Mouse (Mus musculus) neural tube, embryonic 13.5 days (tissue): Measurements from ENCODE around the gene Trp63. TPM values are rescaled to one million over a fixed set of nuclear protein-coding genes. Genes with fewer than 3 reads are reported as not detected.

Source experiments
- ATAC-seq: fragments of 200-750 bp; cut with Nextera tagmentation; 2 replicates; pipeline ENCODE4 v1.8.0; 2017; ENCODE audit warnings: low read depth, mild to moderate bottlenecking, moderate TSS enrichment, moderate library complexity
- H3K27ac ChIP-seq: fragments of 300-500 bp; sonication (generic); replicated peaks from 2 replicates; pipeline ENCODE4 v1.5.1; 2015; ENCODE audit warnings: moderate library complexity, mild to moderate bottlenecking, inconsistent platforms
- H3K27me3 ChIP-seq: fragments of 300-500 bp; sonication (generic); 2 replicates; pipeline ENCODE4 v1.6.1; 2015; ENCODE audit warnings: mild to moderate bottlenecking, inconsistent platforms
- H3K36me3 ChIP-seq: fragments of 300-500 bp; sonication (generic); 2 replicates; pipeline ENCODE4 v1.6.1; 2015; ENCODE audit warnings: mild to moderate bottlenecking, inconsistent platforms
- H3K4me1 ChIP-seq: fragments of 300-500 bp; sonication (generic); replicated peaks from 2 replicates; pipeline ENCODE4 v1.6.1; 2015; ENCODE audit warnings: inconsistent platforms
- H3K4me2 ChIP-seq: fragments of 300-500 bp; sonication (generic); 2 replicates; pipeline ENCODE4 v1.6.1; 2015; ENCODE audit warnings: inconsistent platforms, mild to moderate bottlenecking, moderate library complexity
- H3K4me3 ChIP-seq: fragments of 300-500 bp; sonication (generic); 2 replicates; pipeline ENCODE4 v1.5.1; 2015; ENCODE audit warnings: mild to moderate bottlenecking, inconsistent platforms
- H3K9ac ChIP-seq: fragments of 300-500 bp; sonication (generic); 2 replicates; pipeline ENCODE4 v1.6.1; 2015; ENCODE audit warnings: moderate library complexity, mild to moderate bottlenecking, inconsistent platforms
- H3K9me3 ChIP-seq: fragments of 300-500 bp; sonication (generic); 2 replicates; pipeline ENCODE4 v1.6.1; 2016; ENCODE audit warnings: inconsistent platforms
- WGBS: fragments of 180-500 bp; shearing (Covaris S2); methylation state at CpG from one replicate; pipeline ENCODE4 v1.1.7; 2015; 5-methylcytosine and 5-hydroxymethylcytosine counted together
- polyA plus RNA-seq: library from polyadenylated mRNA; unstranded; fragments of >200 nt; fragmentation: Nextera tagmentation; extraction: Ambion mirVana; gene quantifications from 2 replicates; pipeline ENCODE4 v1.2.1, GENCODE M21; 2015

The Trp63 gene
- polyA plus RNA-seq, 1 experiment from 2014 or later: 0.22 TPM

DNA sequence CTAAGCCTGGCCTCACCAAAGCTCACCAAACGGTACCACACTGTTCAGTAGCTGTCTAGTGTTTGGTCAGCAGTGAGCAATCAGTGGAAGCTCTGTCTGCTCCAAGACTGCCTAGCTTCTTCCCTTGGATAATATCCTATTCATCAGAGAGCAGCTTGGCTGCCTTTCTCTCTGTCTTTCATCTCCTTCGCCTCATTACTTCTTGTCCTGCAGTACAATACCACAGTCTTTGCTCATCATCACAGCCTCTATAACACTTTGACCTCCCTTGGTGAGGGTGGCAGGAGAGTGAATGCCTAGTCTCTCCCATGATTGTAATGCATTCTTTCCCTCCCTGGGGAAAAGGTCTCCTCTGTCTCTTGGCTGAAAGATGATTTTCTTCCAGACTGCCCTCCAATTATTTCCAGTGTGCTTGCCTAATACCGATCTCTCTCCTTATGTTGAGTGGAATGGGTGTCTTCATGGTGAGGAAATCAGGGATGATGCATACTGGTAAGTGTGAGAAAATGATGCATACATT, 216.9 kb downstream of the Trp63 start:
- Histone ChIP-seq H3K4me2 (no peak overlapping the region), H3K9ac (no peak overlapping the region), H3K27ac (no peak overlapping the region), H3K36me3 (no peaks in the 10 kb centered on the region), H3K4me3 (no peak overlapping the region), H3K4me1 (no peaks in the 10 kb centered on the region), H3K27me3 (no peaks in the 10 kb centered on the region), H3K9me3 (no peaks in the 10 kb centered on the region)
- WGBS: 16% methylated on average over 3 of the region's 3 CpGs
- ATAC-seq: no peak

DNA sequence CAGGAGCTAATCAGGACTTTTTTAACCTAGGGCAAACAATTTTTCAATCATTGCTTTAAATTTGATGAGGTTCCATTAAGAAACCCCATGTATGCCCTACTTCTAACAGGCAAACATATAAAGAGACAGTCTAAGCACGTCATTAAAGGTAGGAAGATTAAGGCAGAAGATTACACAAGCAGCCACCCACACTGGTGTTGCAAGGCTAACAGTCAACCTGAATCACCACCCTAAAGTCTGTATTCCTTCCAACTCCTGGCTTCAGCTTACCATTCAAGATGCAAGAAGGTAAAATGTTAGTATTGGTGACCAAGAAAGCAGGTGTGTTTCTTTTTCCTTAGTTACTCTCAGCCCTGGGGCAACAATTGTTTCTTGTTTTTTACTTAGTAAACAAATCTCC, 228.6 kb downstream of the Trp63 start:
- Histone ChIP-seq H3K27me3 (no peaks in the 10 kb centered on the region), H3K4me3 (no peak overlapping the region), H3K36me3 (no peaks in the 10 kb centered on the region), H3K27ac (no peak overlapping the region), H3K4me1 (no peaks in the 10 kb centered on the region), H3K4me2 (no peak overlapping the region), H3K9me3 (no peaks in the 10 kb centered on the region), H3K9ac (no peak overlapping the region)
- no peak for ATAC-seq
- WGBS: 78% methylated on average over 1 of the region's 1 CpGs

DNA sequence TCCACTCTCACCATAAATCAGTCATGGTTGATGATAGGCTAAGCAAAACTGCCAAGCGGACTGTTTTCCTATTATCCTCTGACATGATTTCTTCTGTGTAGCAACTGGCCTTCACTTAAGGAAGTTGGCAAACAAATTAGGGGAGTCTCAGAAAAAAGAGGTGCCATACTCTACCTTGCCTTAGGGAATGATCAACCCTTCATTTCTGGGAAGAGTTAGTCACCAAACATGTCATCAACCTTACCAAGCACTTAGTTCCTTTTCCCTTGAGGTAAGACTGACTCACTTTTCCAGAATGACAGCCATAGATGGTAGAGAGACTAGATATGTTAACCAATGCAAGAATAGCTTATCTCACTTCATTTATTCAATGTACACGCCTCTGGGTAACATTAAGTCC, 250.6 kb downstream of the Trp63 start:
- Histone ChIP-seq H3K27me3 (no peaks in the 10 kb centered on the region), H3K4me1 (no peaks in the 10 kb centered on the region), H3K9ac (no peak overlapping the region), H3K4me2 (no peak overlapping the region), H3K9me3 (no peaks in the 10 kb centered on the region), H3K27ac (no peak overlapping the region), H3K4me3 (no peak overlapping the region), H3K36me3 (no peaks in the 10 kb centered on the region)
- ATAC-seq: no peak
- WGBS: 73% methylated on average over 2 of the region's 2 CpGs
